Mouse (Mus musculus): ENCODE results near the gene Stoml2. TPM values are rescaled to one million over a fixed set of nuclear protein-coding genes. Genes with fewer than 3 reads are reported as not detected.

Gene Stoml2
- total RNA-seq, 2 experiments from 2014 or later: 114 to 153 TPM

GRCm38 (mm10) chr4:43038567-43039495 lies 7.3 kb upstream of the Stoml2 start:
- no peak for ATAC-seq (replicated peaks; ENCODE audit: poor library complexity)

GRCm38 (mm10) chr4:43037860-43038566 lies 6.5 kb upstream of the Stoml2 start:
- peak; percentile 72 for ATAC-seq (replicated peaks; ENCODE audit: poor library complexity)

- no peak for ATAC-seq (replicated peaks; ENCODE audit: poor library complexity)
Measured at GRCm38 (mm10) chr4:43036356-43036755, 4.8 kb upstream of the Stoml2 start.

- ATAC-seq (replicated peaks; ENCODE audit: poor library complexity): no peak
Measured at GRCm38 (mm10) chr4:43035851-43036250, 4.3 kb upstream of the Stoml2 start.

- ATAC-seq (replicated peaks; ENCODE audit: poor library complexity): no peak
Measured at GRCm38 (mm10) chr4:43033481-43033880, 2.0 kb upstream of the Stoml2 start.

GRCm38 (mm10) chr4:43032501-43032900 lies 991 bp upstream of the Stoml2 start:
- no peak for ATAC-seq (replicated peaks; ENCODE audit: poor library complexity)

- peak; percentile 49 for ATAC-seq (replicated peaks; ENCODE audit: poor library complexity)
Measured at GRCm38 (mm10) chr4:43030780-43031230, 705 bp downstream of the Stoml2 start.

GRCm38 (mm10) chr4:43030352-43030751 lies 1.2 kb downstream of the Stoml2 start:
- no peak for ATAC-seq (replicated peaks; ENCODE audit: poor library complexity)

- no peak for ATAC-seq (replicated peaks; ENCODE audit: poor library complexity)
Measured at GRCm38 (mm10) chr4:43029749-43030148, 1.8 kb downstream of the Stoml2 start.

GRCm38 (mm10) chr4:43029121-43029520 lies 2.4 kb downstream of the Stoml2 start:
- no peak for ATAC-seq (replicated peaks; ENCODE audit: poor library complexity)

GRCm38 (mm10) chr4:43025084-43025960 lies 6.2 kb downstream of the Stoml2 start, which contains the start of gene Pigo:
Pigo (minus strand) TSS chr4:43025819.
- ATAC-seq (replicated peaks; ENCODE audit: poor library complexity): peak; percentile 92

GRCm38 (mm10) chr4:43024673-43025072 lies 6.8 kb downstream of the Stoml2 start:
- no peak for ATAC-seq (replicated peaks; ENCODE audit: poor library complexity)

GRCm38 (mm10) chr4:43021341-43021740 lies 10.2 kb downstream of the Stoml2 start:
- ATAC-seq (replicated peaks; ENCODE audit: poor library complexity): no peak

GRCm38 (mm10) chr4:43020876-43021275 lies 10.6 kb downstream of the Stoml2 start:
- no peak for ATAC-seq (replicated peaks; ENCODE audit: poor library complexity)

- peak; percentile 52 for ATAC-seq (replicated peaks; ENCODE audit: poor library complexity)
Measured at GRCm38 (mm10) chr4:43019641-43020465, 11.7 kb downstream of the Stoml2 start.

GRCm38 (mm10) chr4:43019176-43019575 lies 12.3 kb downstream of the Stoml2 start:
- no peak for ATAC-seq (replicated peaks; ENCODE audit: poor library complexity)

- ATAC-seq (replicated peaks; ENCODE audit: poor library complexity): no peak
Measured at GRCm38 (mm10) chr4:43018156-43018555, 13.4 kb downstream of the Stoml2 start.

- ATAC-seq (replicated peaks; ENCODE audit: poor library complexity): no peak
Measured at GRCm38 (mm10) chr4:43012091-43012490, 19.4 kb downstream of the Stoml2 start.

- ATAC-seq (replicated peaks; ENCODE audit: poor library complexity): peak; percentile 83
Measured at GRCm38 (mm10) chr4:43010161-43011038, 21.1 kb downstream of the Stoml2 start, which contains the start of gene Fancg. Fancg (minus strand) TSS chr4:43010506.

Data from megakaryocyte progenitor cell, adult 5-6 weeks (primary cell).